Mouse (Mus musculus) induced T-regulatory cell, adult 2 months (primary cell): ENCODE results near the gene Pip4k2a.
"Not testable (repeated sequence)": the region's sequence is repeated elsewhere in the genome, so short reads cannot be mapped to it uniquely, and the experiment has no call there.

ENCODE experiments used
- DNase-seq: peaks from one replicate; pipeline ENCODE4 v3.0.0-alpha.2; 2012; ENCODE audit warnings: low read depth

Pip4k2a gene

GRCm38 (mm10) chr2:18897742-18898256 lies 100.1 kb downstream of the Pip4k2a start:
- peak; percentile 52 for DNase-seq

DNA sequence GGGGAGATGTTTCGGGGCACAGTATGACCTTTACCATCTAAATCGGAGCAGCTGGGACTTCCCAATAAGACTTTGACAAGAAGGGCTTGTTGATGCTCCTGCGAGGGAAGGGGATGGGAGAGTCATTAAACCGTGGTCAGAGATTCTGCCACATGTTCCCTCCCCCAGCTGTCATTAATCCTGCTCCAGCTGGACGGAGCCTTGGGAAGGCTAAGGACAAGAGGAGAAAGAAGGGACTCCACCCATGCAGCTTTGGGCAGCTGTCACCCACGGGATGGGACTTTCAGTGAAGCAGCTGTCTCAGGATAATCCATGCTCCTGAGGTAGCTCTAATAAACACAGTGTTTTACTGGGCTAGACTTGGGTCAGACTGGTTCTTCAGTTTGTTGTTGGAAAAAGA lies 101.9 kb downstream of the Pip4k2a start:
- DNase-seq: no peak

DNA sequence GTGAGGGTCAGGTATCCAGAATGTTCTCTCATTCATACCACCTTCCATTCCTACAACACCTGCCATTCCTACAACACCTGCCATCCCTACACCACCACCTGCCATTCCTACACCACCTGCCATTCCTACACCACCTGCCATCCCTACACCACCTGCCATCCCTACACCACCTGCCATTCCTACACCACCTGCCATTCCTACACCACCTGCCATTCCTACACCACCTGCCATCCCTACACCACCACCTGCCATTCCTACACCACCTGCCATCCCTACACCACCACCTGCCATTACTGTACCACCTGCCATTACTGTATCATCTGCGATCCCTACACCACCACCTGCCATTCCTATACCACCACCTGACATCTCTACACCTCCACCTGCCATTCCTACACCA lies 104.6 kb downstream of the Pip4k2a start:
- not testable (repeated sequence) for DNase-seq

GRCm38 (mm10) chr2:18891991-18892537 lies 105.9 kb downstream of the Pip4k2a start:
- no peak for DNase-seq

DNA sequence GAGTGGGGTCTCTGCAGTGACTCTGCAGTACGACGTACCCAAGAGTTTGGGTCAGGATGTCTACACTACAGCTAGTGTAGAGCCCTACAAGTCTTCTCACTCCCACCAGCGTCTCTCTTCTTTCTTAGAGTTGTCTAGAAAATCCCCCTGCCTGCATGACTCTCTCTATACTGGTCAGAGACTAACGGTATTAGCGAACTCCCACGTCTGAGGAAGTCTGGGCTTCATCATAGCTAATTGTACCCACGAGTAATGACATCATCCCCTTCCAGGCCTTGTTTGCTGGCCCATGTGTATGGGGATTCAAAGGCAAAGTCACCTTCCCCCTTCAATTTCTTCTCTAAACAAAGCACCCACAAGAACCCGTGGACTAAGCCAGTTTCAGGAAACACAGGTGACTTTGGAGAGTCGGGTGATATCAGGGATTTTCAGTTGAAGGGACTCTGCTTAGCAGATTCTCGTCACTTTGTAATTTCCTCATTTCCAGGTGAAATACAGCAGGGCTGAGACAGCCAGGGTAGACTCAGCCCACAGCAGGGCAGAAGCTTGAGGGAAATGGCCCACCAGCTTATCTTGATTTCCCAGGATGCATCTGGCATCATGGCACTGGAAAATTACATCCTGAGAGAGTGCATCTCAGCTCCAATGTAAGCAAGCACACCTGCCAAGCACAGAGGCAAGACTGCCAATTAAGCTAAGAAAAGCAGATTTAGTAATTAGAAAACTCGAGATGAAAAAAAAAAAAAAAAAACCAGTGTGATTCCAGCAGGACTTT lies 107.5 kb downstream of the Pip4k2a start:
- DNase-seq: no peak

DNA sequence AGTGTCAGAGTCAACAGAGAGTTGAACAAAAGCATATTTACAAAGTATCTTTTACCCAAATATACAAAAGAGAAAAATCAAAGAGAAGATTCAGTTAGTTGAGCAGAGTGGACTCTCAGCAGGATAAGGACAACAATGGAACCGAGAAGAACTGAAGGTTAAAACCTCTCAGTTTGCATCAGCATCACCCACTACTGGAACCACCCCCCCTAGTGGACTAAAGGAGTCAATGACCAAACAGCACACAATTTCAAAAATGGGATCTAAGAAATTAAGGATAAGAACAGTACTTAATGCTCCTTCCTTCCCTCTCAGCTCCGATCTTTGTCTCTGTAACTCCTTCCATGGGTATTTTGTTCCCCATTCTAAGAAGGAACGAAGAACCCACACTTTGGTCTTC lies 113.6 kb downstream of the Pip4k2a start:
- DNase-seq: peak; percentile 54

DNA sequence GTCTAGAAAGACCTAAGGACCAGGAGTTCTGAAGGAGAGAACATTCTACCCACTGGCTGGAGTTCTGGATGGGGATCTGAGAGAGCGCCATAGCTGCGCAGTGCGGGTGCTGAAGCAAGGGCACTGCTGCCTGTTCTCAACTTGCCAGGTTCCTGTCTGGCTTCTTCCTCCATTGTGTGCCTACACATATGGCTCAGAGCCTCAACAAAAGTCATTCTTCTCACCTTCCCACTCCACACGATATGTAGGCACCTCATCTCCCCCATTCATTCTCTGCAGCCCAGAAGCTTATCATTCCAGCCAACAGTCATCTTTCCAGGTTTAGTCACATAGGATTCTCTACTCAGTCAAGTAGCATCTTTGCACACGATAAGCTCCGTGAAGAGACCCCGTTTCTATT lies 123.3 kb downstream of the Pip4k2a start:
- no peak for DNase-seq

GRCm38 (mm10) chr2:18874063-18874462 lies 123.9 kb downstream of the Pip4k2a start:
- no peak for DNase-seq

DNA sequence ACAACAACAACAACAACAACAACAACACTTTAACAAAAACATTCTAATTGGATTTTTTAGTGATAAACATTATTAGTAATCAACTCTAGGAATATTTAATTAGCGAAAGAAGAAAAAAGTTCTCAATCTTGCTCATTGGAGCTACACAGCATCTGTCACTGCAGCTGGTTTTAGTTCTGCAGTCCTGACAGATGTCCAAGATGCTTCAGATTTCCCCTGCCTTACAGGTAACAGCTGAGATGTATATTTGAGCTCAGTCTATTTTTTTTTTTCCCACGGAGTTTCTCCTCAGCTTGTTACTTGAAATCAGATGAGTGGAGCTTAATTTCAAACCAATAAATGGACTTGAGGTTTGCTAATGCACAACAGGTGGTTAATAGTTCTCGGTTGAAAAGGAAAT lies 124.5 kb downstream of the Pip4k2a start:
- no peak for DNase-seq

- peak; percentile 87 for DNase-seq
Observed at GRCm38 (mm10) chr2:18872797-18873196, 125.1 kb downstream of the Pip4k2a start.

GRCm38 (mm10) chr2:18871087-18871486 lies 126.8 kb downstream of the Pip4k2a start:
- DNase-seq: no peak

DNA sequence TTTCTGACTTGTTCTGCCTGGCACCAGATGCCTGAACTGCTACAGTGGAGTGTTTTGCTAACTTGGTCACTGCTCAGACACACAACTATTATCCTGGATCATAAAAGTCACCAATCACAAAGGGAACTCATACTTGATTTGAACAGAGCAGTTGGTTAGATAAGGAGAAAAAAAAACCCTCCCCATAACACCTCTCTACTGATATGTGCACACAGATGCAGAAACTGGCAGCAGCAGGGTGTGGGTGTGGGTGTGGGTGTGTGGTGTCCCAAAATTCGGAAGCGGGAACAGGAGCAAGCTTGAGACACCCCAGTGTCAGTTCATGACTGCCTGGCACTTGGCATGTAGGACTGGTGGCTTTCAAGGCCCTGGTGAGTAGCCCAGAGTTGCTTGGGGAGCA lies 130.9 kb downstream of the Pip4k2a start:
- DNase-seq: no peak

GRCm38 (mm10) chr2:18864719-18865118 lies 133.2 kb downstream of the Pip4k2a start:
- DNase-seq: no peak

DNA sequence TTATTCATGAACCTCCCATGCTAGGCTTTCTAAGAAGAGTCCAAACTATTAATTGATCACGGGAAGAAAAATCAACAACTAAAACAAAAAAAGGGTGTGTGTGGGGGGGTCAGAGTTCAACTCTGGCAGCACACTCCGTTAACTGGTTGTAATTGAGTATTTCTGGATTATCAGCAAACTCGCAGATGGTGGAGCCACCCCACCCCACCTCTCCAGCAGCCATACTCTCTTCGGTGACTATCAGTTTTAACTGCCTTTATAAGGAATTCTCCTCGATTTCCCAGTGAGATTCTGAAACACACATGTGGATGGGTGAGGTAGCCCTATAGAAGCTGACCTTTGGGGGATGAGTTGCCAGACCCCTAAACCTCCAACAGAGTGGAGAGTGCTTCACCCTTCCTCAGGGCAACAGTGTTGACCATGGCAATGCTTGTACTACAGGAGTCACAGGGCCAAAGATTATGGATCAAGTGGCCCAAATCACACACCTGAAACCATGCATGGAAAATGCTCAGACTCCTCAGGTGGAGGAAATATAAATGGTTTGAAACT lies 136.2 kb downstream of the Pip4k2a start:
- no peak for DNase-seq

DNA sequence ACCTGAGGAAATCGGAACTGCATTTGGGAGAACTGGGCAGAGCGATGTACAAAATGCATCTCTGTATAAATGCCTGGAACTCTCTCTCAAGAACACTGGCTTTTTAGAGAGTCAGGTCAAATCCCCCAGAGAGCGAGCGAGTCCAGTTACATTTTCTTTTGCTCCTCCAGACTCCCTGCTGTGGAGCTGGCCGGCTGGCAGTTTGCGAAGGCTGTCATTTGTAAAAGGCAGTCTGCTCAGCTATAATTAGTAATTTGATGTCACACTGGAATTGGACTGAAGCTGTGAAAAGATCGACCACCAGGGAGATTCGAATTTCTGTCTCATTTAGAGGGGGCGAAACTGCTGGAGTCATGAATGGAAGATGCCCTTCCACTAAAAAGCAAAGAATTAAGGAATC lies 137.2 kb downstream of the Pip4k2a start:
- DNase-seq: no peak

DNA sequence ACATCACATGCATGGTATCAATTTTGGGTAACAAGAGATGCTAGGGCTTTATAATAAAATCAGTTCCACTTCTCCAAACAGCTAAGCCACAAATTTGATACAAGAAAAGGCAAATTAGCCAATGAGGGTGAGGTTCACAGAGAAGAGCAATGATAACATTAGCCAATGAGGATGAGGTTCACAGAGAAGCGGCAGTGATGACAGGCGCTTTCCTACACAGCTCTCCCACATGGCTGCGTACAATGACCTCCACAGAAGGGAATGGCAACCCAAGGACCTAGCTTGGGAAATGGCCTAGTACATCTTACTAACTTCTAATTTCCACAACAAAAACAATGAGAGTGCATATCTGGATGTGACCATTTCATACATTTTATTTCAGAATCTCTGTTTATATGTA lies 140.0 kb downstream of the Pip4k2a start:
- DNase-seq: no peak

DNA sequence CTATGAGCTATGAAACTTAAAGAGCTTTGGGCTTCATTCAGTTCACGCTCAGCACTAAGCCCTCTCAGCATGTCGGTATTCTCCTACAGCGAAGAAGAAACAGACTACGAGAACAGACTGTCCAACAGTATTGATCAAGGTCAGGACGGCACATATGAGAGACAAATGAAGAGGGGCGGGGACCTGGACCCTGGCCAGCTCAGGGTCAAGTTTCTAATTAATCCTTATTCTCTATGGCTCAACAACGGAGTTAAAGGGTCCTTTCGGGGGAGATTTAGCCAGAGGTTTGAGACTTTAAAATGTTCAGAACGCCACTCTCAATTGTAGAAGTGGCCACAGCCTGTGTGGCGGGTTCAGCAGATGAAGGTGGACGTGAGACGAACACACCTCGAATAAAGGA lies 141.5 kb downstream of the Pip4k2a start:
- no peak for DNase-seq

DNA sequence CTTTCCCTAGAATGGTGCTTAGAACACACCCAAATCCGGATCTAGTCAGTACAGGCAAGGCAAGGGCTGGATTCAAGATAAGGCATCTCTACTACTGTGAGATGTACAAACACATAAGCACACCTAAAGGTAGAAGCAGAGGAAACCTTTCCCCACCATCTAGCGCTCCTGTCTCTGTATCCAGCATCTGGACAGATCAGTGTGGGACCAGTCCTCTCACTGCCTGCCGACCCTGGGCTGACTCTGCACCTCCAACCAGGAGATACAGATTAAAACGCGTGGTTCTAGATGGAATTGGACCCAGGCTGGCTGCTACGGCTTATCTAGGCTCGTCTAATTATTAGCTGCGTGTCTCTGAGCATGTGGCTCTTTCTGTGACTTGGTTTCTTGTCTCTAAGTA lies 142.7 kb downstream of the Pip4k2a start:
- DNase-seq: no peak

DNA sequence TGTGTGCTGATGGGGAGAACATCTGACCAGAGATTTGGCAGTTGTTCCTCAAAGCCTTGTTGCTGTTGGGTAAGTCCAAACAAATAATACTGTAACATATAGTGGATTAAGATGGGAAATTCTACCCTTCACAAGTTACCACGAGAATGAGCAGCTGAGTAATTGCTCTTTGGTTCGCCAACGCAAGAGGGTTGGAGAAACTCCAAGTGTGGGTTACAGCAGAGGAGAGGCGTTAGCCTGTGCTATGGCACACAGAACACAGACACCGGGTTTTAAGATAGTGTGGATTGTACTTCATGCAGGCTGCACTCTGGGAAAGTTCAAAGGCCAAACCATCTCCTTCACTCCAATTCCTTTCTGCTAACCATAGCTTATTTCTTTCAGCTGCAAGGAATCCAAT lies 144.6 kb downstream of the Pip4k2a start:
- DNase-seq: no peak

- DNase-seq: no peak
Observed at GRCm38 (mm10) chr2:18850657-18851056, 147.3 kb downstream of the Pip4k2a start.

DNA sequence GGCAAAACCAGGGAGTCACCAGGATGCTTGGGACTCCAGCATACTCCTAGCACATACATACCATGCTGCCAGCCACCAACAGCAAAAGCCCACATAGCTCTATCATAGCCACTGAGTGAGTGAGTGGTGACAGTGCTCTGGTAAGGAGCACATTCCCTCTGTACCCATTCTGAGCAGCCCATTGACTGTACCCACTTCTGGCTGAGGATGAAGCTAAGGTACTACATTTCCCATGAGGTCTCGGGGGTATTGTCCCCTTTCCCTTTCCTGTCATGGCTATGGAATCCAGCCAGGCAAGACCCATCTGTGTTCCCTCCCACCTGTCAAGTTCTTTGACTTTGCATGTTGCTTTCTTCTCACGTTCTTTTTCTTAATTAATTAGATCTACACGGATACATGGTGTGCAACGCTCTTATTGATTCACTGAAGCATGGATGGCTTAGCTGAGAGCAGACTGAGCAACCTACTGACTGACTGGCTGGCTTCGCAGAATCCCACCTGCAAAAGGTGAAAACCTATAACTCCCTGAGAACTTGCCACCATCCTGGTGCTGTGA lies 149.8 kb downstream of the Pip4k2a start:
- no peak for DNase-seq

DNA sequence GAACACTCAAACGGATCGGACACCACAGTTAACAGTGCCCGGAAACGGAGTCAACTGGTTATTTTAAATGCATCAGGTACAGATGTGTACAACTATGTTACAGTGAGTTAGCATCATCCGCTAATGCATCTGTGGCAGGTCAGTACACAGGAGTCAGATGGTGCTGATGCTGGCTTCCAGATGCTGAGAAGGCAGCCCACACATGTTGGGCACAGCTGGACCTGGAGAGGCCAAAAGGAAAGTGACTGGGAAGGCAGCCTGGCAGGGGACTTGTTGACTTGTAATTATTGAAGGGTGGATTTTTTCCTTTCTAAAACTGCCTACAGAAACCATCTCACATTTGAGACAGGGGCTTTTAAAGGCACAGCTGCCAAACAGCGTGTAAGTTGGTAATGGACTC lies 155.4 kb downstream of the Pip4k2a start:
- DNase-seq: no peak

- DNase-seq: no peak
Observed at GRCm38 (mm10) chr2:18841051-18841450, 156.9 kb downstream of the Pip4k2a start.
